Mouse (Mus musculus): ENCODE results near the gene Tagap. TPM values are rescaled to one million over a fixed set of nuclear protein-coding genes. Genes with fewer than 3 reads are reported as not detected.

Tagap gene
- polyA plus RNA-seq (2014; fragmentation: Illumina TruSeq; extraction: RNeasy Lipid Tissue Mini Kit (QIAGEN cat#74804); ENCODE audit: low replicate concordance), result 1.0 TPM

GRCm38 (mm10) chr17:7925413-7926160 lies at the start of gene Tagap:
Gene Tagap, plus strand, starts transcription at chr17:7926000.

DNA sequence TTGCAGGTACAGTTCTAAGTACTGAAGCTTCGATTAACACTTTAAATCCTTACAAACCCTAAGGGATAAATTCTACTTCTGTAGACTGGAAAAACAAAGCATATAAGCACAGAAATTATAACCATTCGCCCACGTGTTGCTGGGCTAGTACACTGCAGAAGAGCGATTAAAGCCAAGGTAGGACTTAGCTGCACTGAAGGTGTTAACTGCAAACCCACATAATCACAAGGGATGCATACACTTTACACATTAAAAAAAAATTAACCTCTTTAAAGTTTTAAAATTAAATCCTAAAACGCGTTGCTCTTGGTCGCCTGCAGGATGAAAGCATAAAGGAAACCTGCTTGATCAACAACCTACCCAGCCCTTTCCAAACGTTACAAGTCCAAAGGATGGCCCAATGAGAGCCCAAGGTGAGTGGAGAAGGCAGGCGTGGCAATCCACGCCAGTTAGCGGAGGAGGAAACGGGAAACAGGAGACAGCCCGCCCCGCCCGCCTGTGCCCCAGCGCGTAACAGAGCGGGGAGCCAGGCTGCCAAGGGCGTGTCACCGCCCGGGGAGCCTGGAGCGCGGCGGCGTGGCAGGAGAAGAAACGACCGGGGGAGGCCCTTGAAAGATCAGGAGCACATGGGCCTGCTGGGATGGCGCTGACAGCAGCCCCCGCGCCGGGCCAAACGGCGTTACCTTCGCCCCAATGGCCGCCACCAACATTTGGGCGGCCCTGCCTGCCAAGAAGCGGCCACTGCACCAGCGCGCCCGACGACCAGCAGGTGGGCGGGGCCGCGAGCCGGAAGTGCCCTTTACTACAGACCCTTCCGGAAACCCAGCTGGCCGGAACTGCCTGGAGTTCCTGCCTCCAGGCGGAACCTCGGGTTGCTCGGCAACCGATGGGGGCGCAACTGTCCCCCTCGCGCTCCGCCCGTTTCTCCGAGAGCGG lies 19.6 kb downstream of the Tagap start, which contains the start of gene Rsph3a:
Rsph3a (plus strand) TSS at position 498 of the 936 bp plus-strand sequence.

Other genes starting within 250 kb of the Tagap start
- 1.3 TPM for gene Fndc1, start 98.7 kb upstream of the Tagap start, polyA plus RNA-seq (2014; fragmentation: Illumina TruSeq; extraction: RNeasy Lipid Tissue Mini Kit (QIAGEN cat#74804); ENCODE audit: low replicate concordance)
- gene Rsph3a, start 19.6 kb downstream of the Tagap start, polyA plus RNA-seq (2014; fragmentation: Illumina TruSeq; extraction: RNeasy Lipid Tissue Mini Kit (QIAGEN cat#74804); ENCODE audit: low replicate concordance), result 26.8 TPM
- gene Gm49673, start 221.8 kb downstream of the Tagap start, polyA plus RNA-seq (2014; fragmentation: Illumina TruSeq; extraction: RNeasy Lipid Tissue Mini Kit (QIAGEN cat#74804); ENCODE audit: low replicate concordance), result not detected
- gene Rnaset2a, start 222.1 kb downstream of the Tagap start, polyA plus RNA-seq (2014; fragmentation: Illumina TruSeq; extraction: RNeasy Lipid Tissue Mini Kit (QIAGEN cat#74804); ENCODE audit: low replicate concordance), result 14.9 TPM
- gene Fgfr1op, start 239.5 kb downstream of the Tagap start, polyA plus RNA-seq (2014; fragmentation: Illumina TruSeq; extraction: RNeasy Lipid Tissue Mini Kit (QIAGEN cat#74804); ENCODE audit: low replicate concordance), result 21.5 TPM

Data from small intestine, adult 10 weeks (tissue).